Mouse (Mus musculus) bone marrow, adult 2 months (tissue): Measurements from ENCODE around the gene Hexim1.

Experiments used
- CTCF ChIP-seq: fragments of 200-500 bp; IDR thresholded peaks from 2 replicates; pipeline ENCODE4 v1.5.1; 2011; ENCODE audit warnings: low read length, control low read depth; ENCODE audit not compliant: control insufficient read depth, insufficient read depth
- POLR2A ChIP-seq: fragments of 200-500 bp; IDR thresholded peaks from 2 replicates; pipeline ENCODE4 v1.6.1; 2011; ENCODE audit warnings: low read depth, mild to moderate bottlenecking, control low read depth, low read length, borderline replicate concordance; ENCODE audit not compliant: control insufficient read depth

DNA sequence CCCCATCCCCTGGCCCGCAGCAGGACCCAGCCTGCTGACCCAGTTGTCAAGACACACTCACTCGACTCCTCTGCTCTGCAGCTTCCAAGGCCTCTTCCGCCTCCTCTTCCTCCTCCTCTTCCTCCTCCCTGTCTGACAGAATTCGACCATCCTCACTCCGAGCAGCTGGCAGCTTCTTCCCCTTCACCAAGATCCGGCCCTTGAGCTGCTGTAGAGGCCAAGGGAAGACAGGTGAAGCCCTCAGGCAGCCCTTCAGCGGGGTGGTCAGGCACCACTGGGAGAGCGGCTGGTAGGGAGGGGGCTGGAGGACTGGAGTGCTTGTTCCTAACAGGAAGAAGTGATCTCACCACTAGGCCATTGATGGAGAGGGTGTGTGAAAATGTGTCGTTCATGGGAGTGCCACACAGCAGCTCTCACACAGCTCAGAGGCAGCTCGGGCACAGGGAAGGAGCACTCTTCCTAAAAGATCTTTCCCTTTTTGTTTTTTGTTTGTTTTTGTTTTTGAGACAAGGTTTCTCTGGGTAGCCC, 41.2 kb upstream of the Hexim1 start:
- TF ChIP-seq CTCF (no peak), POLR2A (no peak)
